Mouse (Mus musculus) gastrocnemius, adult 2 months (tissue): ENCODE data around the gene Mapk14. TPM values are rescaled to one million over a fixed set of nuclear protein-coding genes. Genes with fewer than 3 reads are reported as not detected.

Experiments used
- DNase-seq: peaks from one replicate; pipeline ENCODE4 v3.0.0; 2022
- H3K27ac ChIP-seq: fragments of 200-600 bp; 2 replicates; pipeline ENCODE4 v1.8.1; 2022; ENCODE audit warnings: mild to moderate bottlenecking
- H3K4me3 ChIP-seq: fragments of 200-600 bp; 2 replicates; pipeline ENCODE4 v1.8.1; 2022; ENCODE audit warnings: mild to moderate bottlenecking, moderate library complexity
- CTCF ChIP-seq: fragments of 200-600 bp; IDR thresholded peaks from 2 replicates; pipeline ENCODE4 v1.8.1; 2022; ENCODE audit warnings: antibody characterized with exemption, mild to moderate bottlenecking, moderate library complexity
- intact Hi-C: fragments of 180-260 bp; cut with DNase I; formaldehyde crosslinking; loops from one replicate; pipeline ENCODE4 v1.15.1; 2025
- long read RNA-seq, 2 experiments: library from polyadenylated mRNA; stranded (forward); transcript quantifications; one replicate each; pipeline ENCODE4 v2.0.0; 2021
- total RNA-seq, 2 experiments: library from RNA; stranded (reverse); gene quantifications; 2 replicates each; pipeline ENCODE4 v1.2.3; 2021

Mapk14 gene
- 10 to 100 TPM; 87.8 to 99.6 TPM for total RNA-seq
- long read RNA-seq, experiment 1, transcript Mapk14-202 (12 exons, 3,548 nt) = major isoform, 151 of 174 reads
- long read RNA-seq, experiment 1, partial matches to known transcripts = 7 of 174 reads
- long read RNA-seq, experiment 1, other reads (novel, unspliced or antisense) = 12 of 174 reads
- long read RNA-seq, experiment 2, transcript Mapk14-202 (12 exons, 3,548 nt) = major isoform, 150 of 191 reads
- long read RNA-seq, experiment 2, partial matches to known transcripts = 6 of 191 reads
- long read RNA-seq, experiment 2, other reads (novel, unspliced or antisense) = 31 of 191 reads

DNA sequence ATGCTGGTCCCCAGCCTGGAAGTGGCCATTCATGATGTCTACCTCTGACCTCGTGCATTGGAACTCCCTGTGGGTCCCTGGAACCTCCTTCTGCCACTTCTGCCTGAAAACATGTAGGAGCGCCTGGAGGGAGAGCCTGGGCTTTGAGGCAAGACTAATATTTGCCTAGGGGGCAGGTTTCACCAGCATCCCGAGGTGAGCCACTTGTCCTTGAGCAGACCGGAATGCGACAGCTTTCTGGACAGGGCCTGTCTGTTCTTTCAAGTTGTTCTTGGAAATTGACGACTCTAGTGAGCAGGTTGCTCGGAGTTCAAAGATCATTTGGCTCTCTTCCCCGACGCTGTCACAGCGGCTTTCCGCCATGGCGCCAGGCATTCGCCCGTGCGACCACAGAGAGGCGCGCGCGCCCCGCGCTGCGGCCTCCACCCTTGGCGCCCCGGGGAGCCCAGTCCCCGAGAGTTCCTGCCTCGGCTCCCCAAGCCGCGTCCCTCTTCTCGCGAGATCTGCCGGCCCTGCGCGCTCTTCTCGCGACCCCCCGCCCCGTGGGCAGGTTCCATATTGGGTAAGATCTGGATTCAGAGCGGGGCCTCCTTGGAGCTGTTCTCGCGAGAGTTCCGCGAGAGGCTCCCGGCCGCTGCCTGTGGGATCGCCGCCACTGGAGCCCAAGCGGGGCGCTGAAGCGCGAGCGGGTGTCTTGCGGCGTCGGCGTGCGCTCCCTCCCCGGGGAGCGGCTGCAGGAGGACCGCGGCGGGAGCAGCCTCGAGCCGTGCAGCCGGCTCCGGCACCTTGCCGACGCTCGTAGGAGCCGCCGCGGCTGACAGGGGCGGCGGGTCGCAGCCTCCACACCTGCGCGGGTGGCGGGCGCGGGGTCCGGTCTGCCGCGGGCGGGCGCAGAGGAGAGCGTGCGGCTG is at the start of gene Mapk14:
TSS of gene Mapk14 (plus strand) at position 554 of the 911 bp plus-strand sequence.
- DNase-seq = peak; percentile 100
- peak within 1 kb of the TSS; percentile 95 for H3K27ac ChIP-seq
- intact Hi-C loops = loop anchor here (2.0 to 10.0 kb wide), 5 partner anchors 56 to 344 kb away; partner anchors contain the start of genes Brpf3 and Srsf3
- peak within 1 kb of the TSS; percentile 85 for H3K4me3 ChIP-seq
- TF ChIP-seq CTCF = no peak; the same call in 1 of the 2 replicates

- no peak overlapping the region for H3K4me3 ChIP-seq
- DNase-seq = no peak
- intact Hi-C loops = loop anchor here (10.0 kb wide), 1 partner anchor 49 kb away; no protein-coding TSS in a partner anchor
- H3K27ac ChIP-seq = no peak overlapping the region
- no peak for TF ChIP-seq CTCF
These were observed 47.4 kb upstream of the Mapk14 start for GRCm38 (mm10) chr17:28643697-28644096.

GRCm38 (mm10) chr17:28644112-28644511 is 47.0 kb upstream of the Mapk14 start:
- Histone ChIP-seq H3K4me3 (no peak overlapping the region), H3K27ac (no peak overlapping the region)
- no peak for TF ChIP-seq CTCF
- no peak for DNase-seq
- intact Hi-C loops = loop anchor here (10.0 kb wide), 1 partner anchor 49 kb away; no protein-coding TSS in a partner anchor

GRCm38 (mm10) chr17:28646221-28646620 is 44.9 kb upstream of the Mapk14 start:
- no peak for TF ChIP-seq CTCF
- no peak for DNase-seq
- H3K27ac ChIP-seq = no peak overlapping the region
- H3K4me3 ChIP-seq = no peak overlapping the region
- intact Hi-C loops = loop anchor here (10.0 kb wide), 1 partner anchor 51 kb away; no protein-coding TSS in a partner anchor

GRCm38 (mm10) chr17:28648607-28649370 is 42.3 kb upstream of the Mapk14 start:
- peak; percentile 26 for DNase-seq
- no peak overlapping the region for H3K4me3 ChIP-seq
- TF ChIP-seq CTCF = peak; percentile 62
- intact Hi-C loops = loop anchor here (10.0 kb wide), 1 partner anchor 54 kb away; no protein-coding TSS in a partner anchor
- no peak overlapping the region for H3K27ac ChIP-seq

GRCm38 (mm10) chr17:28650268-28650667 is 40.9 kb upstream of the Mapk14 start:
- intact Hi-C loops = no loop called here
- H3K4me3 ChIP-seq = no peak overlapping the region
- DNase-seq = no peak
- no peak overlapping the region for H3K27ac ChIP-seq
- no peak for TF ChIP-seq CTCF

DNA sequence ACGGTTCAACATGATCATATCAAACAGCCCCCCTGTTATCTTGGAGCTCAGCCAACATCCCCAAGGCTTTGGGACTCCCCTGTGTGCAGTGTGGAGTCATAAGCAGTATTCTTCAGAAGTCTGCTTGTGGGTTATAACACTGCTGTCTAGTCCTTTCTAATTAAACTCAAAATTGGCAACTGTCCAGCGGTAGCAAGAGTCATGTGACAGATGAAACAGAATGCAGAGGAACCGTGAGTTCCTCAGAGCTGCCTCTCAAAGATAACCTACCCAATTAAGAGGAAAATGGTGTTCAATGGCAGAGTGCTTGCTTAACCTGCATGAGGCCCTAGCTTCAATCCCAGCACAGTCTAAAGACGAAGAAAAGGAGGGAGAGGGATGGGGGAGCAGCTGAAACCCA is 33.2 kb upstream of the Mapk14 start:
- no peak for DNase-seq
- TF ChIP-seq CTCF = no peak
- intact Hi-C loops = no loop called here
- Histone ChIP-seq H3K27ac (no peak overlapping the region), H3K4me3 (no peak overlapping the region)

DNA sequence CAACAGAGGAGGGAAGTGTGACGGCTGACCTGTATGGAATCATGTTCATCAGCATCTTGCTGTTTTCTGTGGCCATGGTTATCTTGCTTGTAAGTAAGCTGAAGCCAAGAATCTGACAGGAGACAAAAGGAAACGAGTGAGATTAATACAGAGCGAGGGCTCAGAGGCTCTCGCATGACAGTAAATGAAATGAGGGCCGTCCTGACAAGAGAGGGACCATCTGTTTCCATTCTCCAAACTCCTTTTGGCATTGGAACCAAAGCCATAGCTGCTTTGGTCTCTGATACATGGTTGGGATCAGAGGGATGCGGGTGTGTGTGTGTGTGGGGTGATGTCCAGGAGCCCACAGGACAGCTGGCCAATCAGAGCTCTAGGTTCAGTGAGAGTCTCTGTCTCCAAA is 31.6 kb upstream of the Mapk14 start:
- Histone ChIP-seq H3K27ac (no peak overlapping the region), H3K4me3 (no peak overlapping the region)
- no peak for TF ChIP-seq CTCF
- DNase-seq = no peak
- intact Hi-C loops = no loop called here

DNA sequence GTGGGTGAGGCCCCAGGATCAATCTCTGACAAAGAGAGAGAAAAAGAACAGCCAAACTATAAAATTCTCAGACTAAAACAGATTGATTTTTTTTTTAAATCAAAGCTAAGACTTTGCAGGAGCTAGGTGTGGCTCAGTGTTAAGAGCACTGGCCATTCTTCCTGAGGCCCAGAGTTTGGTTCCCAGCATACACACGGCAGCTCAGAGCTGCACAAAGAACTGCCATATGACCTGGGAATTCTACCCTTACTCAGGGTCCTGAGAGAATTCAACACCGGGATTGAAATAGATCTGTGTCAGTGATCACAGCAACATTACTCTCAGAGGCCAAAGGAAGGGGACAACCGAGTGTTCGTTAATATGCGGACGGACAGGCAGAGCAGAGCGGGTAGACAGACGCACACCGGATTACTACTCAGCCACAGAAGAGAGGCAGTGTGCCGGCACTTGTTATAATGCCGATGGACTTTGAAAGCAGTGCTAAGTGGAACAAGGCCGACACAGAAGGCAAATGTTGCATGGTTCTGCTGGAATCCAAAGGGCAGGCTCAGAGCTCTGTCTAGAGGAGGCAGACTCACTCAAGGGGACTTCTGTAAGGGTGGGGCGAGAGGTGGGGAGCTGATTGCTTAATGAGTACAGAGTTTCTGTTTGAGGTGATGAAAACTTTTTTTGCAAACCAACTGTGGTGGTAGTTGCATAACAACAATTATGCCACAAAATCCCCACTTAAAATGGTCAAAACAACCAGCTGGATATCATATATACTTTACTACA is 8.6 kb upstream of the Mapk14 start:
- no peak for TF ChIP-seq CTCF
- intact Hi-C loops = no loop called here
- Histone ChIP-seq H3K27ac (no peak overlapping the region), H3K4me3 (no peak overlapping the region)
- no peak for DNase-seq

DNA sequence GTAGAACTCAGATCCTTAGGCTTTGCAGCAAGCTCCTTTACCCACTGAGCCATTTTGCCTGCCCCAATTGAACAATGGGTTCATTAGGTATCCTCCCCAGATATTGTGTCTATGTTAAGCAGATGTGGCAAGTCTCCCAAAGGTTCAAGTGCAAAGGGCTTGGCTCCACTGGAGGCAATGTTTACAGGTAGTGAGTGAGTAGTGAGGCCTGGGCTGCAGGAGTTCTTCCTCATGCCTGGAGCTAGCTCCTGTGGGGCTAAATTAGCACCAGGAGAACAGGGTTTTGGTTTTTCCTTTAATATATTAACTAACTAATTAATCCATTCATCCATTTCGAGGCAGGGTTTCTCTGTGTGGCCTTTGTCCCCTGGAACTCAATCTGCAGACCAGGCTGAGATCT is 7.5 kb upstream of the Mapk14 start:
- no peak for TF ChIP-seq CTCF
- H3K4me3 ChIP-seq = no peak overlapping the region
- intact Hi-C loops = no loop called here

GRCm38 (mm10) chr17:28684631-28685030 is 6.5 kb upstream of the Mapk14 start:
- Histone ChIP-seq H3K4me3 (no peak overlapping the region), H3K27ac (no peak overlapping the region)
- intact Hi-C loops = no loop called here
- DNase-seq = no peak
- no peak for TF ChIP-seq CTCF

More for the DNA sequence above, 7.5 kb upstream of the Mapk14 start:
- DNase-seq = no peak
- H3K27ac ChIP-seq = no peak overlapping the region
